Mouse (Mus musculus) G1E (cell line): Measurements from ENCODE around the gene Gng7.

Experiments
- CTCF ChIP-seq: IDR thresholded peaks from 2 replicates; pipeline ENCODE4 v1.5.1; 2012; ENCODE audit warnings: low read depth, low read length, inconsistent platforms, mixed read lengths
- GATA1 ChIP-seq: IDR thresholded peaks from 2 replicates; pipeline ENCODE4 v1.6.1; 2012; ENCODE audit warnings: borderline replicate concordance, low read length, inconsistent platforms, mixed read lengths
- POLR2AphosphoS5 ChIP-seq: IDR thresholded peaks from 2 replicates; pipeline ENCODE4 v1.6.1; 2012; ENCODE audit warnings: low read depth, low read length, inconsistent platforms; ENCODE audit not compliant: insufficient replicate concordance
- TAL1 ChIP-seq: conservative IDR thresholded peaks from 2 replicates; pipeline ENCODE4 v1.6.1; 2012; ENCODE audit warnings: low read depth, low read length, inconsistent platforms, mixed read lengths

DNA sequence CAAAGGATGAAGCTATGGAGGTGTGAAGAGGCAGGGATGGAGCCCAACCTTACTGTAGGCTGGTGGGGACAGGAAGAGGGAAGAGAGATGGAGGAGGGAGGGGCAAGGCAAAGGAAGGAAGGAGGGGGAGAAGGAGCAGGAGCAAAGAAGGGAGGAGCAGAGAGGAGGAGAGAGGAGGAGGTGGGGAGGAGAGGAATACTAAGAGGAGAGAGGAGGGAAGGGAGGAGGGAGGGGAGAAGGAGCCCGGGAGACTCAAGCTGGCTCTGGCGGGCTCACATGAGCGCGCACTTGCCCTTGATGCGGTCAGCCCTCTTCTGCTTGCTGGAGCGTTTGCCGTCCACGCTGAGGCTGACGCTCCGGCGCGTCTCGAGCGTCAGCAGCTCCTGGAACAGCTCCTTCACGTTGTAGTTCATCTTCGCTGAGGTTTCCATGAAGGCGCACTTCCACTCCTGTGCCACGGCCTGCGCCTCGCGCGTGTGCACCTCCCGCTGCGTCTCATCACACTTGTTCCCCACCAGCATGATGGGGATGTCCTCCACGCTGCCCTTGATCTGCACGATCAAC, 6.9 kb upstream of the Gng7 start:
- TF ChIP-seq CTCF (no peak), TAL1 (no peak), GATA1 (no peak), POLR2AphosphoS5 (no peak)
